Mouse (Mus musculus) bone marrow macrophage, adult 2 months (primary cell): ENCODE results near the gene Wdr66.

Experiments
- CTCF ChIP-seq: IDR thresholded peaks from 2 replicates; pipeline ENCODE4 v1.5.1; 2012; ENCODE audit warnings: low read depth, mild to moderate bottlenecking, low read length, moderate library complexity
- POLR2A ChIP-seq: IDR thresholded peaks from 2 replicates; pipeline ENCODE4 v1.6.1; 2012; ENCODE audit warnings: mild to moderate bottlenecking, low read depth, low read length, borderline replicate concordance

- TF ChIP-seq POLR2A: no peak
- no peak for TF ChIP-seq CTCF
Measured at GRCm38 (mm10) chr5:123281336-123282136, 29.6 kb downstream of the Wdr66 start.
